8 mouse cellular contexts compared by ENCODE assay signal in the genomic region with DNA sequence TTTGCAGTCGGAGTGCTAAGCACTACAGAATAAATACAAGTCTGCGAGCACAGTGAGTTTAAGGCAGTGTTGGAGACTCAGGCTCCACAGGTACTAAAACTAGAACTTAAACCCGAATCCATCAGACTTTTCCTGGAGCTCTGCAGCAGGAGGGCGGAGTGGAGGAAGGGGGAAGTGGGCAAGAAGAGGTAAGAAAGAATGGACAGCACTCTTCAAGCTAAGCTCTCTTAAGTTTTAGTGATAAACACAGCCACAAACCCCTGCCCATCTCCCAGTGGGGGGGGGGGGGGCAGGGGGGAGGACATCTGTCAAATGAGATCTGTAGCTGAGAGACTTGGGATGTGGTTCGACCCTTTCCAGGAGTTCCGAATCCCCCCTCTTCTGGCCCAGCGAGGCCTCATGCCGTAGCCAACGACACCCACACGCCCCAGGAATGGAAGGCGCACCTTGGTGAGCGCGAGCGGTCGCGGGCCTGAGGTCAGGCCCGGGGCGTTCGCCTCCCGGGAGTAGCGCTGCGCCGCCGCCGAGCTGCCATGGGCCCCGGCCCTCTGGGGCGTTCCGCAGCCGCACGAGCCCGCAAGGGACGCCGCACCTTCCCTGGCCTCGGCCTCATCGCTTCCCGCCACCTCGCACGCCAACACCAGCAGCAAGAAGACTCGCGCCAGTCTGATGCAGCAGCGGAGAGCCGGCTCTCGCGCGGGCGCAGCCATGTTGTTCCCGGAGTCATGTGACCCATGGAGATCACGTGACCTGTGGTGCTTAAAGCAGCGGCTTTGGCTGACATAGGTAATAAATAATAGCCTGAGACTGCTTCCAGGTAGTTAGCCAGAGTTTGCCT. TPM values are rescaled to one million over a fixed set of nuclear protein-coding genes. Genes with fewer than 3 reads are reported as not detected.
A peak's percentile ranks its signal among the peaks of the same experiment; 100 is the strongest.
DNase-seq lines count a peak whose midpoint lies in the region; ATAC-seq lines count a peak whose summit lies in the region.

A gene (minus strand): TSS at position 736 of the 838 bp plus-strand sequence.

- peak within 1 kb of the TSS; percentile 94 for H3K4me2 ChIP-seq in lung, embryonic 16.5 days (ENCODE audit: low read depth, low read length)

- 4% methylated on average over 41 of the region's 49 CpGs for WGBS in lung, embryonic 16.5 days

- peak; percentile 72 for DNase-seq in MEL-GATA-1-ER (ENCODE audit: extremely low read depth, low read depth)
- DNase-seq in cerebellum, adult 8-10 months: peak; percentile 86
- DNase-seq in forelimb bud, embryonic 11.5 days (ENCODE audit: low read depth, low spot score): peak; percentile 94
- DNase-seq in layer of hippocampus, adult 9-10 months (ENCODE audit: low spot score): peak; percentile 81
- DNase-seq in ovary, postnatal 10 days (ENCODE audit: low spot score): peak; percentile 78
- peak; percentile 82 to 86 for DNase-seq in thymus, postnatal 10 days (ENCODE audit: low spot score in 2 of 2)

- peak within 1 kb of the TSS; percentile 85 for H3K4me3 ChIP-seq in lung, embryonic 16.5 days (ENCODE audit: low read length)

- peaks cover 8% of the 10 kb centered on the region; the same call in 1 of the 2 replicates for H3K4me1 ChIP-seq in lung, embryonic 16.5 days (replicated peaks; ENCODE audit: control insufficient read depth, insufficient read depth, low read length)

- no peaks in the 10 kb centered on the region for H3K36me3 ChIP-seq in lung, embryonic 16.5 days (ENCODE audit: control insufficient read depth, insufficient read depth, low read length)

- peak within 1 kb of the TSS; percentile 80 for H3K9ac ChIP-seq in lung, embryonic 16.5 days (ENCODE audit: low read length)

- H3K27ac ChIP-seq in lung, embryonic 16.5 days (ENCODE audit: low read length): no peak within 1 kb of the TSS

- no peaks in the 10 kb centered on the region for H3K9me3 ChIP-seq in lung, embryonic 16.5 days (ENCODE audit: control insufficient read depth, low read length)

- peak; percentile 94 to 95 for ATAC-seq in hematopoietic stem cell, adult 5-6 weeks (replicated peaks in 1 of 2; ENCODE audit: insufficient read depth in 1 of 2, low FRiP score in 2 of 2, low TSS enrichment in 1 of 2, low read depth in 1 of 2, poor library complexity in 2 of 2, severe bottlenecking in 2 of 2)
- ATAC-seq in lung, embryonic 16.5 days (ENCODE audit: low read depth): peak; percentile 92

- no peaks in the 10 kb centered on the region; the same call in 1 of the 2 replicates for H3K27me3 ChIP-seq in lung, embryonic 16.5 days (ENCODE audit: control insufficient read depth, insufficient read depth, low read depth, low read length)

RNA-seq across cellular contexts. Expression of the gene that starts here (rescaled TPM):
- 8.8 and 13.6 TPM in 2 replicates for total RNA-seq in hematopoietic stem cell, adult 5-6 weeks (2017)
- 26.0 and 26.7 TPM in 2 replicates for polyA plus RNA-seq in lung, embryonic 16.5 days (2015; fragmentation: Nextera tagmentation; extraction: Ambion mirVana)
